Mouse (Mus musculus) retina, postnatal 1 day (tissue): ENCODE measurements around the gene Smarca2.
"Not testable (repeated sequence)": the region's sequence is repeated elsewhere in the genome, so short reads cannot be mapped to it uniquely, and the experiment has no call there.

Experiments used
- DNase-seq: peaks from one replicate; pipeline ENCODE4 v3.0.0-alpha.2; 2012

Smarca2 gene

DNA sequence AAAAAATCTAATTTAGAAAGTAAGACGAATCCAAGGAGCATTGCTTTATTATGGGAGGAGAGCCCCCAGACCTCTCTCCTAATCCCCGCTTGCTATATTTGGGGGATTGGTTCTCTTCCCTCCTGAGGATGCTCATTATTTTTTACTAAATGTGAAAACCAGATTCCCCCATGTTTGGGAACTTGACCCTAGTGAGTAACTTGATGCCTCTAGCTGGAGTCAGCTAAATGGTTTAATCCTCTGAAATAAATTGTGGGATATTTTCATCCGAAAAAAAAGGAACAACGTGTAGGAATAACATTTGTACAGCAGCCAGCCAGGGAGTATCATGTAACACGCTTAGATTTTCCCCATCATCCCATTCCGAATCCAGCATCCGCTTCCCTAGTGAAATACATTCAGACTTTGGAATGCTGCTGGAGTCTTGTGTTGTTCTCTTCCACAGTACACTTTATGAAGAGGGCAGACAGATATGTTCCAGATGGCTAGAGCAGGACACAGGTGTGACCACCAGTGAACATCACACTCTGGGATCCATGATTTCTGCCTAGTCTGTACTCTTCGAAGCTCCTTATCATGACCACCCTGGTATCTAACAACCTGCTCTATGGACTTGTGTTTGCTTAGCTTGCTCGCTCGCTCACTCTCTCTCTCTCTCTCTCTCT is 99.8 kb downstream of the Smarca2 start:
- no peak for DNase-seq

DNA sequence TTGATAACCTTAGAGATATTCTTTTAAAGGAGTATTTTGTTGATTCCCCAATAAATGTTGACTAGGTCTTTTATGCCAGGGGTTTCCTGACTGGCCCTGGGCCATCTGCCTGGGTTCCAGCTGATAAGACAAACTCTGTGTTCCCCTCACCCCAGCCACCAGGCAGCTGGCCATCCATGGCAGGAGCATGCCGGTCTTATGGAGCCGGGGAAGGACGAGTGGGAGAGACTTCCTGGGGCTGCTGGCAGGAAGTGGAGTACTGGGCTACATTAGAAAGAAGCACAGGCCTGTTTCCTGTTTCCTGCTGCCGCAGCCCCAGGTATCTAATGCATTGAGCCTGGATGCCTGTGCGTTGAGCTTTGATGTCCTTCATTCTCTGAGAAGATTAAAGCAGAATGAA is 102.1 kb downstream of the Smarca2 start:
- DNase-seq, result no peak

DNA sequence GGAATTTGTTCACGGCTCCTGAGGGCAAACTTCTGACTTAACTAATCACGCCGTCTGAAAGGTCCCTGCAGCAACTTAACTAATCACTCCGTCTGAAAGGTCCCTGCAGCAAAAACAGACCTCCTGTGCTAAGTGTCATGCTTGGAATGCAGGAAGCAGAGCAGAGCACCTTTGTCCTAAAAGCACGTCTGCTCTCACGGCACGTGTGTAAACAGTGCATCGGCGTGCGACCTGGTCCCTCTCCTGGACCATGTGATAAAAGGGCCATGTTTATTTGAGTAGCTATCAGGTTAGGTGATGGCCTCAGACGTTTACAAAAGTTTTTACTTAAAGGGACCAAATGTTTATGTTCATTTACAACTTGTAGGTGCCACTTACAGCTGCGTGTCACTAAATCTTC is 104.2 kb downstream of the Smarca2 start:
- no peak for DNase-seq

DNA sequence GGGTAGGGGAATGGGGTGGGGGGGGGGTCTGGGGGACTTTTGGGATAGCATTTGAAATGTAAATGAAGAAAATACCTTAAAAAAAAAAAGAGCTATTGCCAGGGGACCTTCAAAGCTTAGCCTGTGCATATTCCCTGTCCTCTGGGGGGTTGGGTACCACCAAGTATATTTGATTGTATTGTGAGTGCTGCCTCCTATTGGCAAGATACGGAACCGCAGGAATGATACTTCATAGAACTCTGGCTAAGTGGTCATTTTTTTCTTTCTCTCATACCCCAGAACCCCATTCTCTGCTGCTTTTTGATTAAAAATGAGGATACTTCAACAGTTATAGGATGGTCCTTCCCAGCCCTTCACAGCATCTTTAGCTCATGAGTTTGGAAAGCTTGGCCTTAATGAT is 106.4 kb downstream of the Smarca2 start:
- peak; percentile 61 for DNase-seq

DNA sequence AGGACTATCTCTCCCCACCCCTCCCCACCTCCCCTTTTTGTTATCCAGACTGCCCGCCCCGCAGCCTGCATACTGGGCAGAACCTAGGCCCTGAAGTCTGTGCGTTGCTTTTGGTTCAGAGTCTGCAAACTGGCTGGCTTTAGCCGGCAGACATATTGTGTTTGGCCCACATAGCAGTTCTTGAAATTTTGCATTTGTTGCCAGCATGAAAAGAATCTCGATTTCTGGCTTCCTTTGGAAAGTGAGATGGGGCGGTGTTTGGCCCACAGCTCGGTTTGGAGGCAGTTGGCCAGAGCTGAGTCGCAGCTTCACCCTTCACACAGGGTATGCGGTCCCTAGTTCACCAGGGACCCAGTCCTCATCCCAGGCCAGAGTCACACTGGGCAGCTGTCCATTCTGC is 111.4 kb downstream of the Smarca2 start:
- no peak for DNase-seq

DNA sequence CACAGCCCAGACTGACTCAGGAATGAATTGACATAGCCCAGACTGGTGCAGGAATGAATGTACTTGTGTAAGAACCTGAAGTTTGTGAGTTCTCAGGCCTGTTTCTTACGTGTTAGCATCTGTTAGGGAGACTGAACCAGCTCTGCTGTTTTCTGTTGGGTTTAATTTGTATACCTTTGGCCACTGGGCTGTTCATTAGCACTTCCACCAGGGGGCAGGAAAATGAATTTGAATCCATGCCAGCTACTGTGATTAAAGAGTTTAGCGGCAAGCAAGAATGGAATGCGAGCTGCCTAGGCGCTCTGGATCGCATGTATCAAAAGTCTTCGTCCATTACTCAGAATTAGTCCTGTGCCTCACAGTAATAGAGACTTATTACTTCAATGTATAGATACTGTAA is 113.4 kb downstream of the Smarca2 start:
- DNase-seq, result peak; percentile 78

DNA sequence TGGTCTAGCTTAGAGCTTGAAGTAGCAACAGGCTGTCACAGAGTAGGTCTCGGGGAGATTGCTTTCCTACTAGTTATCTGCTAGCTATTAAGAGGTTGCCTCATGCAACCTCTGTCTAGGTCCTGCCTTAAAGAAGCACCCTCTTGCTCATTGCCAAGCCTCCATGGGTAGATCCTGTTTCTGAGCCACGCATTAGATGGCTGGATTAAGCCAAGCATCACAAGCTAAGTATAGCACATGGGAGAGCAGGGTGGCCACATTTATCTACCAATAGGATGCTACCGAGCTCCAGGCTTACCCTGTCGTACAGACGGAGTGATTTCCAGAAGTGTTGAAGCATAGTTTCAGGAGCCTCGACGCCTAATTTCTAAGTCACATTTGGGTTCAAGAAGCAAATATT is 114.3 kb downstream of the Smarca2 start:
- no peak for DNase-seq

DNA sequence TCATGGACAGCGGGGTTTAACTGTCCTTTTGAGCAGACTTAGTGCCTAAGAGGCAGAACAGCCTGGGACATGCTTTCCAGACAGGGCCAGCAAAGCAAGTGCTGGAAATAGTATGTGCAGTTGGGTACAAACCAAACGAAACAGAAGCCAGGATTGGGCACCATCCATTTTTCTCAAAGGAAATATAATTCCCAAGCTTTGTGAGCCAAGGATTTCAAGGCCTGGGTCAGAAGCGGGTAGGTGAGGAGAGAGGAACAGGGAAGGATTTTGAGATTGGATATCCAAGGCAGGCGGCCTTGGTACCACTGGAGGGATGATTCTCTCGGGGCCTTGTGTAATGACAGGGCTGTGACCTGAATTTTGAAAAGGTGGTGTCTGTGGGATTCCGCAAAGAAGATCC is 116.9 kb downstream of the Smarca2 start:
- DNase-seq, result no peak

DNA sequence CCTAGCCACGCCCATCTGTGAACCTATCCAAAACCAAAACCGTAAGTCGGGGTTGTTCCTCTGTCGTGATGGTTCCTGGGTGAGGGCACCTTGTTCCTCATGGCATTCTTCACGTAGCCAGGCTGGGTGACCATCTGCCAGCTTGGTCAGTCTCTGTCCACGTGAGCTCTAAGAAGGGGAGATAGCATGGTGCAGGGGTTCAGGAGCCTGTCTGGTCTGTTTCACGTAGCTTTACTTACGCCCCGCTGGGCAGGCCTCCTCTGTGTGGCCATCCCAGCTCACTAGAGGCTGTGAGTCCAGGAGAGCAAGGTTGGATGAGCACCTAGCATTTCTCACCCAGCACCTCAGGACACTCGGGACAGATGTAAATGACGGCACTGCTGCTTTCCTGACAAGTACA is 119.0 kb downstream of the Smarca2 start:
- no peak for DNase-seq

DNA sequence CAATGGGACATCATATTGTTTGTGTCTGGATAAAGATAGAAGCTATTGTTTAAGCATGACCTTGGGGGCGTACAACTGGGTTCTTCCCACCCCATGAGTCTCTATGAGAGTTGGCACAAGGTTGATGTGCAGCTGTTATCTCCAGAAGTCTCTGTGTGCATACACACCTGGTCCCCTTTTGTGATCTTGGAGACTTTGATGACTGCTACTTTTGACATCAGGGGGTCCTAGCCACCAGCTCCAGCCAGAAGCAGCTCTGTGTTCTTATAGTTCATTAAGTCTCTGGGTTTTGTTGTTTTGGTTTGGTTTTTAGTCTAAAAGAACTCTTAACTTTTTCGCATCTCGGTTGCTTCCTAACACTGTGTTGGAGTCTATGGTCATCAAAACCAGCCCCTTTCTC is 119.8 kb downstream of the Smarca2 start:
- DNase-seq, result no peak

DNA sequence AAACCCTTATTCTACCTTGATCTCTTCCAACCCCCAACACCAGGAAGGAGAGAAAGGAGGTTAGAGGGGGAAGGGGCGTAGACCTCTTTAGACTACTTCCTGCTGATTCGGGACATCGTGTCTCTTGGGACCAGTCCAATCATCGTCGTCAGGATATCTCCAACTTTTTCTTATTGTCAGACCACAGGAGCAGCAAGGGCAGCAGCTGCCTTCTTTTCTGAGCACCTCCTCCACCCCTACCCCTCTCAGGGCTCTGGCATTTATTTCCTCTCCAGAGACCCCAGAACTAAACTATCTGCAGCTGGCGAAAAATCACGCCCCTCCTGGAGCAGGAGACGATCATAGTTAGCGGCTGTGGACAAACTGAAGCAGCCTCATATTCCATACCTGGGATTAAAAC is 122.9 kb downstream of the Smarca2 start:
- no peak for DNase-seq

DNA sequence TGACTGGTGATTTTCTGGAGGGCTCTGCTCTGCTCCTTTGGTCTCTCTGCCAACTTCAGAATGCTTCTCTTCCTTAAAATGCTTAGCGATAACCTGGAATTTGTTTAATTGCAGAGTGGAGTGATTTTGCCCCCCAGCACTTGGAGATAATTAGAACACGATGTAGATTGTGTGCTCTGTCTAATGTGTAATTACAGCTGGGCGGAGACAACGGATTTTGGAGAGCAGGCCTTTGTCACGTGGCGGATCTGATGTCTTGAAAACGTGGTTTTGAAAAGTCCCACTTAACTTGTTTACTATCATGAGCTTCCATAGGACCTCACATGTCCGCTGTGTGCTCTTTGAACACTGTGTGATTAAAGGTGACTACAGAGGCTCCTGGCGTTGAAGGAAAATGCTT is 125.6 kb downstream of the Smarca2 start:
- DNase-seq, result no peak

DNA sequence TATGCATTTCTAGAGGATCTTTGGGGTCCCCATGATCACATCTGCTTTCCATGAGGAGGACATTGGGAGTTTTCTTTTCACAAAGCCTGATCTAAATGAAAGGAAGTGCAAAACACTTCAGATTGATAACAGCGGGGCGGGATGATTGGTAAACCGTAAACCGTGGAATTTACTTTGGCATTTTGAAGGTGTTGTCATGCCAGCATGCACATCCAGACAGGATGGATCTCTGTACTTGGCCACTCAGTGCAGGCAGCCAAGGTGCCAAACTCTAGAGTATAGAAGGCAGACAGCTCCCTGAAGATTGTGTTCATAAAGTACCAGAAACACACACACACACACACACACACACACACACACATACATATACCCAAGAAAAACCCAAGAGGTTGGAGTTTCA is 126.3 kb downstream of the Smarca2 start:
- DNase-seq, result no peak

DNA sequence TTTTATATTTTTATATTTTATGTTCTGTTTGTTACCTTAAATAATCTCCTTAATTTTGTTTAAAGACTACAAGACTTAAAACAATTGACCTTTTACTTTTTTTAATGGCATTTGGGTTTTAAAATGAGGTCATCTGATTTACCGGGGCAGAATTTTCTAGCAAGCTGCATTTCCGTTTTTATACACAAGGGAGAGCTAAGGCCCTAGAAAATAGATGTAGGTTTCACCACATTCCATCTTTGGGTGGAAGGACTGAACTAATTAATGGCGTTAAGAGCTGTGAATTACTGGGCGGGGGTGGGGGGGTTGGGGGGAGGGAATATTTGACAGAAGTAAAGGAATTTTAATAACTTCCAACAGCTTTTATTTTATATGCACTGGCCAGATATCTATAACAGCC is 127.0 kb downstream of the Smarca2 start:
- peak; percentile 76 for DNase-seq

DNA sequence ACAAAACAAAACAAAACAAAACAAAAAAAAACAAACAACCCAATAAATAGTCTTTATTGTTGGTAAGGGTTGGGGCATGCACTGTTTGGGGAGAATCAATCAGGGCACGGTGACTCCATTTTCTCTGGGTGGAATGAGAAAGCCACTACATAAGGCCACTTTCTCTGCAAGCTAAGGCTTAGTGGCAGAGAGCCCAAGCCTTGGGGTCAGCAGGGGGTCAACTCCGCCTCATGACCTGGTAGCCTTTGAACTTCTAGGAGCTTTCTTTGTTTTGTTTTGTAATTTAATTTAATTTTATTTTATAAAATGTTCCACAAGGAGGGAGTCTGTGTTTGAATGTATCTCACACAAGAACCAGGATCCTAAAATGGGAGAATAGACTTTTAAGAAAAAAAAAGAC is 128.2 kb downstream of the Smarca2 start:
- no peak for DNase-seq

DNA sequence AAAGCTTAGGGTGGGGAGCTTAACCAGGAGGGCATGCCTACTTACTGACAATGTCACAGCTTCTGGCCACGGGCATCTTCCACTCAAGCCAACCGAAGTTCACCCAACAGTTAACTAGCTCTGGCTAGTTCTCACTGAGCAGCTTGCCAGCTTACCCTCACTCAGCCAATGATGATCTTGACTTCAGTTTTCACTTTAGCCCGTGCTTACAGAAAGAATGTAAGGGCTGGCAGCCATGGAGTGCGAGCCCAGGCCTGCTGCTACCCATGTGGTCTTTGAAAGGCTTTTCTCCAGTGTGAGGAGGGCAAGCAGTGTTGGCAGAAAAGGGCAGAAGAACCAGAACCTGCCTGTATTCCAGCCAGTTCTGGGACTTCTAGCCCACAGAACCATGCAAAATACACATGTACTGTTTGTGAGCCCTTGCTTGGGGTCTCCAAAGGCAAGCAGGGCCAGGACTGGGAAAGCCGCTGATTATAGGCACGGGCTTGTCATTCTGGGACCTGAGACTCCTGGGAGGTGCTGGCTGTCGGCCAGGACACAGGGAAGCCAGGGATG is 128.8 kb downstream of the Smarca2 start:
- no peak for DNase-seq

DNA sequence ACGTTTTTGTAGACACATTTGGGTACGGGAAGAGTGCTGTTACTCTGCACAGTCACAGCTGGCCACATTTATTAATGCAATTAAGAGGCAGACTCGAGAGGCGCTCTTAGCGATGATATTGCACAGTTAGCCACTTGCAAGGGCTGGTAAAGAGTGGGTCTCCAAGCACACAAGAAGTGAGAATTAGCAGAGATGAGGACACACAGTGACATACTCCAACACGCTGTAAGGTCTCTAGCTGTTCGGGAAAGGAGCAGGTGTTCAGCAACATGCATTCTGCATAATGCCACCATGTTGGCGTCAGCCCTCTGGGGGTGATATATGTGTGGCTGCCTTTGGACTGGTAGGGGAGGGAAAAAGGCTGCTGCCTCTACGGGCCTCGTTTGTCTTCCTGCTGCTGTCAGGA is 129.9 kb downstream of the Smarca2 start:
- no peak for DNase-seq

DNA sequence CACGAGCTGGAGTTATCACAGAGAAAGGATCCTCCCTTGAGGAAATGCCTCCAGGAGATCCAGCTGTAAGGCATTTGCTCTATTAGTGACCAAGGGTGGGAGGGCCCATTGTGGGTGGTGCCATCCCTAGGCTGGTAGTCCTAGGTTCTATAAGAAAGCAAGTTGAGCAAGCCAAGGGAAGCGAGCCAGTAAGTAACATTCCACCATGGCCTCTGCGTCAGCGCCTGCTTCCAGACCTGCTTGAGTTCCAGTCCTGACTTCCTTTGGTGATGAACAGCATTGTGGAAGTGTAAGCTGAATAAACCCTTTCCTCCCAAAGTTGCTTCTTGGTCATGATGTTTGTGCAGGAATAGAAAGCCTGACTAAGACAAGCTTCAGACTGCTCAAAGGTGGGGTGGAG is 140.2 kb downstream of the Smarca2 start:
- DNase-seq, result not testable (repeated sequence)

DNA sequence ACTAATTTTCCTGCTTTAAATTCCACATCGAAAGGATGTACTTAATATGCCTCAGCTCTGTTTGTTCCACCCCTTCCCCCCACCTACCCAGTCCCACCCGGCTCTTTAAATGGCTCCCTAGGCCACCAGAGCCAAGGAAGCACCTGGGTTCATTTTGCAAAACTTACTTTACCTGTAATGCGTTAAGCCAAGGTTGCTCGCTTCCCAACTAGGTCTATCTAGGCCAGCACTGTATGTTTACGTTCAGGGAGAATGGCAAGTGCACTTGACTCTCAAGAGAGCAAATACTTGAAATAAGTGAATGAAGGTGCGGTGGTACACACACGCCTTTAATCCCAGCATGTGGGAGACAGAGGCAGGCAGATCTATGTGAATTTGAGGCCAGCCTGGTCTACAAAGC is 140.7 kb downstream of the Smarca2 start:
- DNase-seq, result no peak

DNA sequence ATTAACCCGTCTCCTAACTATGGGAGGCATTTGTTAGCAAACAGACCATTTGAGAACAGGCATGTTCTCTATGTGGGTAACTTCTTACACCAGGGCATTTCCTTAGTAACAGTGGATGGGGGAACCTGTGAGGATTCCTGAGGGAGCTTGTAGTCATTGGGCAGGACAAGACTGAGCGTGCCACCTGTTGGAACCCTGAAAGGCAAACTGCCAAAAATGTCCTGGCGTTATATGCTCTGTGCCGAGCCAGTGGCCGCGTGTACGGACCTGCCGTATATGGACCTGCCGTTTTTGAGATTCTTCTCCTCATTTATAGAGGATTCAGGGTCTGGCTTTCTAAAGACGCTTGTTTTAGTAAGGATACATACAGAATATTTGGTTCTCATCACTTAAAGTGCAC is 141.4 kb downstream of the Smarca2 start:
- DNase-seq, result no peak

DNA sequence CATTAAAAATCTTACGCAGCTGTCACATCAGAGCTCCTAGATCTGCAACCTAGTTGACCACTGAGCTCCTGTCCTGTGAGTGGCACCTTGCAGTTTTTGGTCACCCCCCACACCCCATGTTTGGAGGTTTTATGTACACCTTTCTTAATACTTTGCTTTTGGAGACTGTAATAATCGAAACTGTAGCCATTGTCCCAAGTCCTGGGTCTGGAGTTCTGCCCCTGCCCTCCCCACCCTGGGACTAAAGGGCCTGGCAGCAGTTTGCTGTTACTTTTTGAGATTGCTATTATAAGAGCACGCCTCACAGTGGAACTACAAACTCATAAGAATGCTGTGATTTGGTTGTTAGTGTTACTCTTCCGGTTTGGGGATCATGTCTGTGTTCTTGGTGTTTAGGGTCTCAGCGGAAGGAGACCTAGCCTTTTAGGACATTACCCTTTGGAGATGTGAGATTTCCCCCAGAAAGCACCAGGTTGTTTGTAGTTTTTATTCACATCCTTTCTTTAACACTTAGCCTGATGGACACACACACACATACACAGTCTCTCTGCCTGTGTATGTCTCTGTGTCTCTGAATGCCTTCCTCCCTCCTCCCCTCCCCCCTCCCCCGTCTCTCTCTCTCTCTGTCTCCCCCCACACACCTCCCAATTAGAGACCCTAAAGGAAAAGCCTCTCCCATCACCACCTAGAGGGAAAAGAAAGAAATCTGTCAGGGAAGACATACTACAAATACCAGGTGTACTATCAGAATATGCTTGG is 142.0 kb downstream of the Smarca2 start:
- no peak for DNase-seq

DNA sequence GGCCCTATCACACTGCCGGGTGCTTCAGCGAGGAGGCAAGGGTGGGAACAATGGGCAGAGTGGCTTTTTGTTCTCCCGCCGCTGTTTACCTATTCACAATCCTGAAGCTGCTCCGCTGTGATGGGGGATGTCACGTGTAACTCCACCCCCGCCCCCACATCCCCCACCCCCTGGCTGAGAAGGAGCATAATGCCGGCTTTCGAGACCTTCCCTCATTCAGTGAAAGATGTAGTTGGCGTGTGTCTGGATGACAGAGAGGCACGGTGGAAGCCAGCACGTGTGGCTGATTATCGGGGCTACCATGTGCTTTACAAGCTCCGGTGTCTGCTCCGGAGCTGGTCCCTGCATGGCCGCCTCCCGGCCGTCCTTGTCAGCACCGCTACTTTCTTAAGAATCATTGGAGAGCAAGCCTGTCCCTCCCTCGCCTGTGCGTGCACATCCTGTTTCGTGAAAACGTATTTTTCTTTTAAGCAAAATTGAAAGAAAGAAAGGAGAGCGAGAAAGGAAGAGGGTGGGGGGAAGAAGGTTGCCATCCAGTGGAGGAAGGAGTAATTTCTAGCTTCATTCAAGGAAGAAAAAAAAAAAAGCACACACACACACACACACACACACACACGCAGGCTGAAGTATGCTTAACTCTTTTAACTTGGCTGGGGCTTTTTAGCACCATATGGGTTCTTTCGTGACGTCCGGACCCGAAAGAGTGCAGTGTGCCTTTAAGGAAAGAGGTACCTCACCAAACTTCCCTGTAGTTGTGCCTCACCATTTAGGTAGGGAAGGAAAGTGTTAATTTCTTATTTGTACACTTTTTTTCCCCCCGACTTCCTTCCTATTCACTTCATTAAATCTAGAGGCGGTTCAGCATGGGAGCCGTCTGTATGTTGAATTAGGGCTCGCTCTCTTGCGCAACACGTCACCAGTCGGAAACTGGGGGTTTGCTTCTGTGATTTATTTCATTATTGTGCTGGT is 143.0 kb downstream of the Smarca2 start:
- peak; percentile 87 for DNase-seq

DNA sequence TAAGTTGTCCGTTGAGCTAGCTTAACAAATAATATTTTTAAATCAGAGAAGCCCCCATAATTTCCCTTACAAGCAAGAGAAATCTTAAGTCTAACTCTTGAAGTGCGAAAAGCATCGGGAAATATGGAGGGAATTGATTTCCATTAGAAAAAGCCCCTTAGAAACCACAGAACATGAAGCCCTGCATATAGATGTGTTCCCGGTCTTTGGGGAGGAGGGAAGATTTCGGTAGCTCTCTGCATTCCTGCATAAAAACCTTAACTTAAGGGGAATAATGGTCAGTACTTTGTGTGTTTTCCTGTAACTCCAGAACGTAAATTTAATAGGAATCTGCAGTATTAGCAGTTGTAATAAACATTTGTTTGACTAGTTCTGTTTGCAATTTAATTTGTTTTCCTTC is 143.8 kb downstream of the Smarca2 start:
- DNase-seq, result peak; percentile 43
